Mouse (Mus musculus) heart, adult 2 months (tissue): ENCODE data around the gene Tmed6. TPM values are rescaled to one million over a fixed set of nuclear protein-coding genes. Genes with fewer than 3 reads are reported as not detected.
A peak's percentile ranks its signal among the peaks of the same experiment; 100 is the strongest.
"Not testable (repeated sequence)": the region's sequence is repeated elsewhere in the genome, so short reads cannot be mapped to it uniquely, and the experiment has no call there.

Source experiments
- DNase-seq, 2 experiments: peaks; one replicate each; pipeline ENCODE4 v3.0.0; 2021
- H3K27ac ChIP-seq: fragments of 200-600 bp; 2 replicates; pipeline ENCODE4 v1.8.1; 2022
- H3K27me3 ChIP-seq: fragments of 200-500 bp; 2 replicates; pipeline ENCODE4 v1.6.1; 2012; ENCODE audit warnings: mild to moderate bottlenecking, low read length, inconsistent platforms, mixed read lengths; ENCODE audit not compliant: control insufficient read depth, insufficient read depth
- H3K36me3 ChIP-seq: fragments of 200-500 bp; 2 replicates; pipeline ENCODE4 v1.6.1; 2012; ENCODE audit warnings: low read length, inconsistent platforms; ENCODE audit not compliant: control insufficient read depth, insufficient read depth
- H3K4me1 ChIP-seq: fragments of 200-500 bp; 2 replicates; pipeline ENCODE4 v1.6.1; 2011; ENCODE audit warnings: low read length; ENCODE audit not compliant: control insufficient read depth, insufficient read depth
- H3K4me3 ChIP-seq: fragments of 200-600 bp; 2 replicates; pipeline ENCODE4 v1.8.1; 2022
- H3K79me2 ChIP-seq: fragments of 200-500 bp; replicated peaks from 2 replicates; pipeline ENCODE4 v1.6.1; 2012; ENCODE audit warnings: mild to moderate bottlenecking, inconsistent platforms, low read length, moderate library complexity, mixed read lengths; ENCODE audit not compliant: control insufficient read depth, insufficient read depth
- H3K9ac ChIP-seq: fragments of 200-500 bp; 2 replicates; pipeline ENCODE4 v1.6.1; 2012; ENCODE audit warnings: low read depth, mild to moderate bottlenecking, control low read depth, inconsistent platforms, low read length, mixed read lengths
- CTCF ChIP-seq: fragments of 200-600 bp; IDR thresholded peaks from 2 replicates; pipeline ENCODE4 v1.8.1; 2022; ENCODE audit warnings: antibody characterized with exemption, mild to moderate bottlenecking, moderate library complexity
- EP300 ChIP-seq: fragments of 200-500 bp; IDR thresholded peaks from 2 replicates; pipeline ENCODE4 v1.6.1; 2011; ENCODE audit warnings: low read depth, low read length, control low read depth; ENCODE audit not compliant: insufficient read depth
- POLR2A ChIP-seq: fragments of 200-500 bp; IDR thresholded peaks from 2 replicates; pipeline ENCODE4 v1.6.1; 2011; ENCODE audit warnings: mild to moderate bottlenecking, low read depth, low read length, control low read depth; ENCODE audit not compliant: insufficient read depth
- WGBS: fragments of 180-500 bp; shearing (Covaris S2); methylation state at CpG from one replicate; pipeline ENCODE4 v1.1.7; 2018; 5-methylcytosine and 5-hydroxymethylcytosine counted together
- intact Hi-C: fragments of 180-260 bp; cut with DNase I; formaldehyde crosslinking; loops from one replicate; pipeline ENCODE4 v1.15.1; 2025
- polyA plus RNA-seq: library from polyadenylated mRNA; depleted of rRNA; stranded (reverse); fragments of >200 nt; gene quantifications from 2 replicates; pipeline ENCODE4 v1.2.3, GENCODE M21; 2012
- total RNA-seq, 2 experiments: library from RNA; stranded (reverse); gene quantifications; 2 replicates each; pipeline ENCODE4 v1.2.3; 2021

Gene Tmed6
- total and polyA plus RNA-seq, 3 experiments = not detected

DNA sequence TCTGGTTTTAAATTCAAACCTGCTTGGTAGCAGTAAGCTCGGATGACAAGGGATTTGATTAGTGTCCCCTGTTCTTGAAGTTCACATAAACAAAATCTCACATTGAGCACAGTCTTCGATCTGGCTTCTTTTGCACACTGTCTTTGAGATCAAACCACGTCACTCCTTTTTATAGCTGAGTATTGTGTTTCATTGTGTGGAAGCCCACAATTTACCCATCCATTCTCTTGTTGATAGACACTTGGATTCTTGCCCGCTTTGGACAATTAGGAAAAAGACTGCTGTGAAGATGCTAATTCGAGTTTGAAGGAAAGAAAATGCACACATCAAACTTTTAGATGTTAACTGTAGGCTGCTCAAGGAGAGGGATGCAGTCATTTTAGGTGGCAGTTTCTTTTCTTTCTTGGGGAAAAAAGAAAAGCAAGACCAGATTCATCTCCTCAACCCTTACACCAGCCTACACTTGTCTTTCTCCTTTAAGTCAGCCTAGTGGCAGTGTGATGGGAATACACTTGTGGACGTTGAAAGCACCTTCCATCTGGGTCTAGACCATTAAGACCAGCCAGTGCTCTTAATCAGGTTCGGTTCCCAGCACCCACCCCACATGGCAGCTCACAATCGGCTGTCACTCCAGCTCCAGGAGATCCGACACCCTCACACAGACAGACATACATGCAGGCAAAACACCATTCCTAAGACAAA lies 45.3 kb upstream of the Tmed6 start:
- no peaks in the 10 kb centered on the region for H3K79me2 ChIP-seq
- 76% methylated on average over 9 of the region's 9 CpGs for WGBS
- intact Hi-C loops = loop anchor here (10.0 kb wide), 1 partner anchor 184 kb away; the partner anchor contains the start of gene Nfat5

DNA sequence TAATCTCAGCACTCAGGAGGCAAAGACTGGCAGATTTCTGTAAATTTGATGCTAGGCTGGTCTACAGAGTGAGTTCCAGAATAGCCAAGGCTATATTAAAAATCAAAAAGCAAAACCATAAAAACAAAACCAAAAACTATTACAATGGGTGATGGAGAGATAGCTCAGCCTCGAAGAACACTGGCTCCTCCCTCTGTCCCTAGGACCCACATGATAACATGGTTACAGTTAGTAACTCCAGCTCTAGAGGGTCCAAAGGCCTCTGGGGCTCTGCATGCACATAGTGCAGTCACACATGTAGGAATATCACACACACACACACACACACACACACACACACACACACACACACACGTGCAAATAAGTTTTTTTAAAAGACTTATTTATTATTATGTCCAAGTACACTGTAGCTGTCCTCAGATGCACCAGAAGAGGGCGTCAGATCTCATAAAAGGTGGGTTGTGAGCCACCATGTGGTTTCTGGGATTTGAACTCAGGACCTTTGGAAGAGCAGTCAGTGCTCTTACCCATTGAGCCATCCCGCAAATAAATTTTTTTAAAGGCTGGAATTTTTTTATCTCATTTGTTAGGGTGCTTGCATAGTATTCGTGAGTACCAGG lies 44.5 kb upstream of the Tmed6 start:
- Histone ChIP-seq H3K36me3 (no peaks in the 10 kb centered on the region), H3K9ac (no peak overlapping the region), H3K79me2 (no peaks in the 10 kb centered on the region), H3K27ac (no peak overlapping the region), H3K4me1 (no peaks in the 10 kb centered on the region), H3K27me3 (no peaks in the 10 kb centered on the region), H3K4me3 (no peak overlapping the region)
- intact Hi-C loops = loop anchor here (10.0 kb wide), 1 partner anchor 185 kb away; the partner anchor contains the start of gene Nfat5
- no peak for TF ChIP-seq POLR2A
- TF ChIP-seq EP300 = no peak
- TF ChIP-seq CTCF = no peak
- WGBS = 71% methylated on average over 5 of the region's 5 CpGs
- no peak for DNase-seq

More for the DNA sequence above, 45.3 kb upstream of the Tmed6 start:
- H3K27ac ChIP-seq = no peak overlapping the region
- H3K36me3 ChIP-seq = no peaks in the 10 kb centered on the region
- no peaks in the 10 kb centered on the region for H3K27me3 ChIP-seq
- DNase-seq = no peak
- H3K4me1 ChIP-seq = no peaks in the 10 kb centered on the region; the same call in 1 of the 2 replicates
- no peak overlapping the region for H3K9ac ChIP-seq
- TF ChIP-seq POLR2A (no peak), CTCF (no peak)
- H3K4me3 ChIP-seq = no peak overlapping the region

DNA sequence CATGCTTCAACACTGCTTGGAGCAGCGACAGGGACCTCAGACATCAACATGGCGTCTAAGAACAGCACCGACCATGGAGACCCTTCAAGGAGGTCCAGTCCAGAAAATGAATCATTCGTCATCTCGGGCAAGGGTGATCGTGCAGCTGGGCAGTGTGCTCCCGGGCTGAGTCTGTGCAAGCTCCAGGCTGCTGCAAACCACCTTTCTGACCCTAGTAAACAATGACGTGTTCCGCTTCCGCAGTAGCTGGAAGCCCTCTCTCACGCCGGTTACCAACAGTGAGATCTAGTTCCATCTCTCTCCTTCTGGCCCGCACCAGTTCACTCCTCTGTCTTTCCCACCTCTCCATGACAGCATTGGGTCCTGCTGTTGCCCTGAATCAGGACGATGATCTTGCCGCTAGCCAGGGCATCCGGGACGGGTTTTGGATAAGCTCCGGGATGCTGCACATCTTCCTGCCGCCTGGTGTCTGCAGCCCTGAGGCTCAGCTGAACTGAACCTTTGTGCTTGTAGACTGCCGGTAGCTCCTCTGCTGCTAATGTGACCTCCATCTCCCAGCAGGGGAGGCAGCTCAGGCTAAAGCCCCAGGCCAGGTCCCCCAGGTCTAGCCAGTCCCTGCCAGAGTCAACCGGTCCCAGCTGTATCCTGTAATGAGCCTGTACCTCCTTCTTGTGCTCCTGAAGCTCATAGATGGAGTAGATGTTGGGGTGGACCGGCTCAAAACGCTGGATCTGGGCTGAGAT lies 43.7 kb upstream of the Tmed6 start:
- Histone ChIP-seq H3K27me3 (no peaks in the 10 kb centered on the region), H3K27ac (no peak overlapping the region), H3K4me1 (no peaks in the 10 kb centered on the region), H3K79me2 (no peaks in the 10 kb centered on the region), H3K9ac (no peak overlapping the region), H3K4me3 (no peak overlapping the region), H3K36me3 (no peaks in the 10 kb centered on the region)
- no peak for DNase-seq
- WGBS = 74% methylated on average over 23 of the region's 23 CpGs
- intact Hi-C loops = no loop called here
- TF ChIP-seq CTCF (no peak), POLR2A (no peak), EP300 (no peak)

DNA sequence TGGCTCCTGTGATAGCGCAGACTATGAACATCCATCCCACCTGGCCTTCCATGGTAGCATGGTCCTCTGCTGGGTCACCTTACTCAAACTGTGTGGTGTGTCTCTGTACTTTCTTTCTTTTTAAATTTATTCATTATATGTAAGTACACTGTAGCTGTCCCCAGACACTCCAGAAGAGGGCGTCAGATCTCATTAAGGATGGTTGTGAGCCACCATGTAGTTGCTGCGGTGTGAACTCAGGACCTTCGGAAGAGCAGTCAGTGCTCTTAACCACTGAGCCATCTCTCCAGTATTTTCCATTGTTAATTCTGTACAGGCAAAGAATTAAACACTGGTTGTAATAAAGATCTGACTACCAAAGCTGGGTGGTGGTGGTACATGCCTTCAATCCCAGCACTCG lies 42.6 kb upstream of the Tmed6 start:
- H3K4me1 ChIP-seq, H3K9ac ChIP-seq, H3K79me2 ChIP-seq, H3K36me3 ChIP-seq, H3K4me3 ChIP-seq, H3K27me3 ChIP-seq, H3K27ac ChIP-seq, DNase-seq, intact Hi-C loops: not testable (repeated sequence)
- WGBS = 93% methylated on average over 5 of the region's 5 CpGs

DNA sequence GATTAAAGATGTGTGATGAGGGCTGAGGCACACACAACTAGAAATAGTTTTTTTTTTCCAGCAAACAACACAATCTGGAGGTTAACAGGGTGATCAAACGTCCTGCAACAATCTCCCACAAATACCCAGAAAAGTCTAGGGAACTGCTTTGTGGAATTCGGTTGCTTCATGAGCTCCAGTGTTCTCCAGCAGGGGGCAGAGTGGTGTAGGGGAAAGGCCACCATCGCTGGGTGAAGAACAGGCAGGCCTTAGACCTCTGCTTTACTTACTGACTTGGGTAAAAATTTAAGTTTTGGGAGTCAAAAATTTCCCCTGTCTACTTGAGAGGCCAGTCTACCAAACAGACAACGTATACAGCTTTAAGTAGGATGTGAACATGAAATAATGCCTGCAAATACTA lies 39.1 kb upstream of the Tmed6 start:
- Histone ChIP-seq H3K4me3 (no peak overlapping the region), H3K4me1 (no peaks in the 10 kb centered on the region), H3K27me3 (no peaks in the 10 kb centered on the region), H3K27ac (no peak overlapping the region), H3K79me2 (no peaks in the 10 kb centered on the region), H3K9ac (no peak overlapping the region), H3K36me3 (no peaks in the 10 kb centered on the region)
- WGBS = 11% methylated on average over 4 of the region's 4 CpGs
- intact Hi-C loops = loop anchor here (1.0 kb wide), 1 partner anchor 220 kb away; no protein-coding TSS in a partner anchor
- peak; percentile 59 to 82 for DNase-seq
- TF ChIP-seq EP300 (peak; percentile 70; the same call in 1 of the 2 replicates), POLR2A (no peak), CTCF (peak; percentile 93; the same call in 1 of the 2 replicates)

DNA sequence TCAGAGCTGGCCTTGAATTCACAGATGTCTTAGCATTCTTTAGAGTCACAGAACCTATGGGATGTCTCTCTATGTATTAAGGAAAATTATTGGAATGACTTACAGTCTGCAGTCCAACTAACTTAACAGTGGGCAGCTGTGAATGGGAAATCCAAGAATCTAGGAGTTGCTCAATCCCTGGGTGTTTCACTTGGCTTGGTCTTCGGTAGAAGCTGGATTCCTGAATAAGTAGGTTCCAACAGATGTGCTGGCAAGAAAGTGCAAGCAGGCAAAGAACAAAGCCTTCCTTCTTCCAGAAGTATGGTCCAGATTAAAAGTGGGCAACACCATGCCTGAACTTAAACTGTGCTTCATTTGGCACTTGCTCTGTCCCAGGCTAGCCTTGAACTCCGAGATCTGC lies 35.2 kb upstream of the Tmed6 start:
- H3K4me1 ChIP-seq = peaks cover 3% of the 10 kb centered on the region
- H3K36me3 ChIP-seq = 0 out of 2 replicates have a peak, but pooled peaks cover 2% of the 10 kb centered on the region
- H3K79me2 ChIP-seq = no peaks in the 10 kb centered on the region
- 77% methylated on average over 2 of the region's 2 CpGs for WGBS
- no peak overlapping the region for H3K4me3 ChIP-seq
- H3K27ac ChIP-seq = no peak overlapping the region
- intact Hi-C loops = no loop called here
- no peak for TF ChIP-seq CTCF
- TF ChIP-seq EP300 = no peak
- TF ChIP-seq POLR2A = no peak
- H3K27me3 ChIP-seq = no peaks in the 10 kb centered on the region
- no peak for DNase-seq
- no peak overlapping the region for H3K9ac ChIP-seq
